Mouse (Mus musculus) midbrain, embryonic 11.5 days (tissue): ENCODE measurements around the gene Adamtsl3. TPM values are rescaled to one million over a fixed set of nuclear protein-coding genes. Genes with fewer than 3 reads are reported as not detected.

Experiments
- ATAC-seq: fragments of 200-750 bp; cut with Nextera tagmentation; 2 replicates; pipeline ENCODE4 v1.8.0; 2017; ENCODE audit warnings: moderate TSS enrichment, moderate library complexity; ENCODE audit not compliant: low FRiP score
- DNase-seq: peaks from one replicate; pipeline ENCODE4 v3.0.0; 2015; ENCODE audit warnings: low spot score; ENCODE audit errors: missing footprints
- H3K27ac ChIP-seq: fragments of 300-500 bp; sonication (generic); 2 replicates; pipeline ENCODE4 v1.5.1; 2014; ENCODE audit warnings: low read depth, low read length
- H3K27me3 ChIP-seq: fragments of 300-500 bp; sonication (generic); 2 replicates; pipeline ENCODE4 v1.6.1; 2014; ENCODE audit warnings: mild to moderate bottlenecking, low read length, moderate library complexity, mixed read lengths; ENCODE audit not compliant: control insufficient read depth, insufficient read depth
- H3K36me3 ChIP-seq: fragments of 300-500 bp; sonication (generic); 2 replicates; pipeline ENCODE4 v1.6.1; 2014; ENCODE audit warnings: mild to moderate bottlenecking, low read length, moderate library complexity, mixed read lengths; ENCODE audit not compliant: control insufficient read depth, insufficient read depth
- H3K4me1 ChIP-seq: fragments of 300-500 bp; sonication (generic); 2 replicates; pipeline ENCODE4 v1.6.1; 2014; ENCODE audit warnings: low read length; ENCODE audit not compliant: control insufficient read depth, insufficient read depth
- H3K4me2 ChIP-seq: fragments of 300-500 bp; sonication (generic); 2 replicates; pipeline ENCODE4 v1.6.1; 2014; ENCODE audit warnings: mild to moderate bottlenecking, moderate library complexity
- H3K4me3 ChIP-seq: fragments of 300-500 bp; sonication (generic); 2 replicates; pipeline ENCODE4 v1.5.1; 2014; ENCODE audit warnings: low read depth, low read length
- H3K9ac ChIP-seq: fragments of 300-500 bp; sonication (generic); 2 replicates; pipeline ENCODE4 v1.6.1; 2014; ENCODE audit warnings: low read length
- H3K9me3 ChIP-seq: fragments of 300-500 bp; sonication (generic); 2 replicates; pipeline ENCODE4 v1.6.1; 2016; ENCODE audit warnings: low read length; ENCODE audit not compliant: control insufficient read depth
- WGBS: fragments of 180-500 bp; shearing (Covaris S2); extraction: QIAGEN DNeasy Blood & Tissue Kit; methylation state at CpG from one replicate; pipeline ENCODE4 v1.1.7; 2014; 5-methylcytosine and 5-hydroxymethylcytosine counted together
- polyA plus RNA-seq: library from polyadenylated mRNA; unstranded; fragments of >200 nt; fragmentation: Nextera tagmentation; extraction: Ambion mirVana; gene quantifications from 2 replicates; pipeline ENCODE4 v1.2.1, GENCODE M21; 2014

Adamtsl3 gene
- not detected in 2 replicates for polyA plus RNA-seq

DNA sequence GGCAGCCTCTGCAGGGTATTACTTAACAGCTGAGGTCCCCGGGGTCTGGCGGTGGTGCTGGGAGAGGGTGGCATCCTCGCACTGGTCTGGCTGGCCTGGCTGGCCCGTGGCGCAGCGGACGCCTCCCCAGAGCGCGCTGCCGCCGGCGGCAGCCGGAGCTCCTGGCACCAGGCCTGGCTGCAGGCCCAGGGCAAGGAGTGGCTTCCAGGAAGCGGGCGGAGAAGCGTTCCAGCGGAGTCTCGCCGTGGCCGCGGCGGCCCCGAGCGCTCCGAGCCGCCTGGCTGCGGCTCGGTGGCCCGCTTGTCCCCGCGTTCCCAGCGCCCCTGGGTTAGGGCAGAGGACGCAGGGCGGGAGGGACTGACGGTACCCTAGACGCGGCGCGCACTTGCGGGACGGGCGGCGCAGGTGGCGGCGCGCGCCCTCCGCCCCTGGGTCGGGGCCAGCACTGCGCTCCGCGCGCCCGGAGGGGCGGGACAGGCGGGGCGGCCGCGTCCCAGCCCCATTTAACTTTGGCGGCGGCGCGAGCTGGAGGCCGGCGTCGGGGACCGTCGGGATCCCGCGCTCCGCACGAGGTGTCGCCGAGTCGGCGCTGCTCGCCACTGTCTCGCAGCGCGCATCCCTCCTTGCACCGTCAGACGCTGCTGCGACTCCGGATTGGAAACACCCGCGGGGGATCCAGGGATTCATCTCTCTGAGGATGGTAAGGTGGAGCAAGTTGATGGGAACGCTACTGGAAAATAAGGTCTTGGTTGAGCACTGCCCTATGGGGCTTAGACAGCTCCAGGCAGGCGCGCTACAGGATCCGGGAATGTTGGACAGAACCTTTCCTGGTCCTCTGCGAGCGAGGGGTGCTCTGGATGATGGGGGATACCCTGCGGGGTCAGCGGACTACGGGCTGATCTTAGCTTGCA, at the start of gene Adamtsl3:
Gene Adamtsl3, plus strand, starts transcription at position 484 of the 911 bp plus-strand sequence.
- no peaks in the 10 kb centered on the region for H3K36me3 ChIP-seq
- peak within 1 kb of the TSS; percentile 54 for H3K4me2 ChIP-seq
- no peaks in the 10 kb centered on the region for H3K9me3 ChIP-seq
- H3K27ac ChIP-seq = no peak within 1 kb of the TSS
- ATAC-seq (peak; percentile 55), DNase-seq (no peak)
- H3K9ac ChIP-seq = no peak within 1 kb of the TSS
- H3K4me1 ChIP-seq = no peaks in the 10 kb centered on the region
- H3K4me3 ChIP-seq = peak within 1 kb of the TSS; percentile 37
- H3K27me3 ChIP-seq = peaks cover 31% of the 10 kb centered on the region
- WGBS = 1% methylated on average over 77 of the region's 95 CpGs

DNA sequence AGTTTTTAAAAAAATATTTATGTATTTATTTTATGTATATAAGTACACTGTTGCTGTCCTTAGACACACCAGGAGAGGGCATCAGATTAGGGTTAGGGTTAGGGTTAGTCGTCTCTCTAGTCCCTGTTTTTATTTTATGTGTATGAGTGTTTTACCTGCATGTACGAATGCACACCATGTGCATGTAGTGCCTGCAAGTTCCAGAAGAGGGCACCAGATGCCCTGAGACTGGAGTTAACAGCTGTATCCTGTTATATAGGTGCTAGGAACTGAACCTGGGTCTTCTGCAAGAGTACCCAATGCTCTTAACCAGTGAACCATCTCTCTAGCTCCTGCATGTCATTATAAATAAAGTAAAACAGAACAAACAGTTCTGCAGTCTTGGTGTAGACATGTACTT, 48.3 kb upstream of the Adamtsl3 start:
- no peak overlapping the region for H3K4me3 ChIP-seq
- H3K9ac ChIP-seq = no peak overlapping the region
- H3K4me1 ChIP-seq = no peaks in the 10 kb centered on the region
- 89% methylated on average over 2 of the region's 2 CpGs for WGBS
- no peaks in the 10 kb centered on the region for H3K36me3 ChIP-seq
- ATAC-seq (no peak), DNase-seq (no peak)
- no peak overlapping the region for H3K4me2 ChIP-seq
- no peak overlapping the region for H3K27ac ChIP-seq
- H3K9me3 ChIP-seq = no peaks in the 10 kb centered on the region; the same call in 1 of the 2 replicates
- no peaks in the 10 kb centered on the region for H3K27me3 ChIP-seq

DNA sequence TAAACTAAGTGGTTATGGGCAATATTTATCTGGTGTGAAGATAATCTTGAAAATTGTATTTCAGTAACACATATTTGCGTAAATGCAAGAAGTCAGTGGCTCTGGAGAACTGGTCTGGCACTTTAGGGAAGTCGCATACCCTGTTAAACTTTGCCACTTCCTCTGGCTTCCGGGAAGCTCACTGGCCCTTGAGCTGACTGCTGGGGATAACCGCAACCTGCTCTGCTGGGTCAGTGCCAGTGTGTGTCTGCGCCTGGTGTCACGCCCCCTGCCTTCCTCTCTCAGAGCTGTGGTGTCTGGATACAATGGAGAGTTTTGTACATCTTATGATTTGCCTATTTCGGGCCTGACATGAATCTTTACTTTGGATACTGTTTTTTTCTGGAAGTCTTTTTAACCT, 42.1 kb upstream of the Adamtsl3 start:
- H3K9ac ChIP-seq = no peak overlapping the region
- no peaks in the 10 kb centered on the region for H3K4me1 ChIP-seq
- DNase-seq = peak; percentile 21
- no peaks in the 10 kb centered on the region for H3K27me3 ChIP-seq
- H3K36me3 ChIP-seq = no peaks in the 10 kb centered on the region
- H3K4me3 ChIP-seq = no peak overlapping the region
- no peak overlapping the region for H3K4me2 ChIP-seq
- 86% methylated on average over 7 of the region's 7 CpGs for WGBS
- no peaks in the 10 kb centered on the region for H3K9me3 ChIP-seq
- ATAC-seq = no peak
- no peak overlapping the region for H3K27ac ChIP-seq

DNA sequence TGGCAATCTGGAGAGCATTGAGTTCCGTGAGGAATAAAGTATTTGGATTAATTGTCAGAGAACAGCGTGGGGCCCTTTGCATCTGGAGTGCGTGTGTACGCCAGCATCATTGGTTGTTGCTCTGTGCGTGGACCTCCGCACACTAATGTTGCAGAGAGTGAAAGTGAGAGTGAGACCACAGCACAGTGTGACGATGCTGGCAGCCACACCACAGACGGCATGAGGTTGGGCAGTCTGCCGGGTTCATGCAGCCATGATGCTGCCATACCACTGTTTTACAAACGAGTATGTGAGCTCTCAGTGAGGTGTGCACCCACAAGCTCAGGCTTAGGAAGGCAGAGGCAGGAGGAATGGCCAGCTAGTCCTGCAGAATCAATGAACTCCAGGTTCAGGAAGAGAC, 41.4 kb upstream of the Adamtsl3 start:
- Histone ChIP-seq H3K4me2 (no peak overlapping the region), H3K4me3 (no peak overlapping the region), H3K27me3 (no peaks in the 10 kb centered on the region), H3K9me3 (no peaks in the 10 kb centered on the region), H3K36me3 (no peaks in the 10 kb centered on the region), H3K27ac (no peak overlapping the region), H3K9ac (no peak overlapping the region), H3K4me1 (no peaks in the 10 kb centered on the region)
- DNase-seq = peak; percentile 69
- WGBS = 83% methylated on average over 10 of the region's 10 CpGs
- ATAC-seq = no peak

DNA sequence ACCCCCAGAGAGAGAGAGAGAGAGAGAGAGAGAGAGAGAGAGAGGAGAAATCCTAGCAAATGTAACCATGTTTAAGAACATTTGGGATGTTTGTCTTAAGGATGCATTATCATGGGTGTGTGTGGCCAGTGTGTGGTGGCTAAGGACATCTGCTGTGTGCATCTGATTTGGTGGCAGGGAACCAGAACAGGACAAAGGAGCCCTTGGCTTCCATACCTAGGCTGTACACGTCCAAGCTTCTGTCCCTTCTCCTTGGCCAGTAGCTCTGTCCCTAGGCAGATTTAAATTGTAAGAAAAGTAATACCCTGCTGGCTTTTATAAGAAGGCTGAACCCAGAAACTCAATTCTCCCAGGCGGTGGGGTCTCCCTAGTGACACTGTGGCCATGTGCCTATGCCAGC, 40.9 kb upstream of the Adamtsl3 start:
- peak; percentile 60 for DNase-seq
- H3K9me3 ChIP-seq = no peaks in the 10 kb centered on the region
- H3K9ac ChIP-seq = no peak overlapping the region
- no peak overlapping the region for H3K4me3 ChIP-seq
- H3K36me3 ChIP-seq = no peaks in the 10 kb centered on the region
- H3K27ac ChIP-seq = no peak overlapping the region
- H3K27me3 ChIP-seq = no peaks in the 10 kb centered on the region
- H3K4me2 ChIP-seq = no peak overlapping the region
- H3K4me1 ChIP-seq = no peaks in the 10 kb centered on the region
- WGBS = 79% methylated on average over 2 of the region's 2 CpGs
- ATAC-seq = no peak

DNA sequence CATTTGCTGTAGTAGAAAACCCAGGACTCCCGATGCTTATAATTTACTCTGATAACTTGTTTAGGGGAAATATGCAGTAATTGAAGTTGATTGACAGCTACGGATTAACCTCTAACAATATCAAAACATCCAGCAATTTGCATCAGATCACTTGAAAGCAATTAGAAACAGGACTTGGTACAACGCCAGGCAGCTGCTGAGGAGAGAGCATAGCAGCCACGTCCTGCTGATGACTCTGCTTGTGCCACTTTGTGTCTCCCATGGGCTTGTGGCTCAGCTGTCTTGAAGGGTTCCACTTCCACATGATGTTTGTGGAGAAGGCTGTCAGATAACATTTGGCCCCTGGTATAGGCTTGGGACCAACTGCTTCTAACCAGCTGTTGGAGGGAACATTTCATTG, 27.1 kb upstream of the Adamtsl3 start:
- DNase-seq = no peak
- Histone ChIP-seq H3K4me2 (no peak overlapping the region), H3K9ac (no peak overlapping the region), H3K4me3 (no peak overlapping the region), H3K9me3 (no peaks in the 10 kb centered on the region), H3K27ac (no peak overlapping the region), H3K27me3 (no peaks in the 10 kb centered on the region), H3K4me1 (no peaks in the 10 kb centered on the region), H3K36me3 (no peaks in the 10 kb centered on the region)
- 78% methylated on average over 4 of the region's 4 CpGs for WGBS
- ATAC-seq = no peak

DNA sequence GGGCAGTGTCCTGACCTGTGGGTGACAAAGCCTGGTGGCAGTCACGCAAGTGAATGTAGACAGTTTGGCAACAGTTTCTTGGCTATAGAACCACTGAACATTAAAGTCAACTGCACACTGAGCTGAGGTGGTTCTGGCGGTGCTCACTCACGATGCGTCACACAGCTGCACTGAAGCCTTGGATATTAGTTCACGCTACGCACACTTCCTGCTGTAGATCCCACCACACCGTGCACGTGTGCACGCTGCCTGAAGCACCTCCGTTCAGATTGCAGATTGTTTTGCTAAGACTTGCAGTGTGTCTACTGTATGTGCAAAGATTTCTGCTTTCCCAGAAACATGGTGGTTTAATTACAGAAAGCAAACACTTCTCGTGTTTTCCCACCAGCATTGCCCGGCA, 17.0 kb upstream of the Adamtsl3 start:
- ATAC-seq = no peak
- no peak overlapping the region for H3K9ac ChIP-seq
- DNase-seq = peak; percentile 33
- no peaks in the 10 kb centered on the region for H3K36me3 ChIP-seq
- no peaks in the 10 kb centered on the region for H3K27me3 ChIP-seq
- H3K4me2 ChIP-seq = no peak overlapping the region
- H3K9me3 ChIP-seq = no peaks in the 10 kb centered on the region
- H3K4me1 ChIP-seq = no peaks in the 10 kb centered on the region
- no peak overlapping the region for H3K27ac ChIP-seq
- H3K4me3 ChIP-seq = no peak overlapping the region
- WGBS = 92% methylated on average over 12 of the region's 12 CpGs

DNA sequence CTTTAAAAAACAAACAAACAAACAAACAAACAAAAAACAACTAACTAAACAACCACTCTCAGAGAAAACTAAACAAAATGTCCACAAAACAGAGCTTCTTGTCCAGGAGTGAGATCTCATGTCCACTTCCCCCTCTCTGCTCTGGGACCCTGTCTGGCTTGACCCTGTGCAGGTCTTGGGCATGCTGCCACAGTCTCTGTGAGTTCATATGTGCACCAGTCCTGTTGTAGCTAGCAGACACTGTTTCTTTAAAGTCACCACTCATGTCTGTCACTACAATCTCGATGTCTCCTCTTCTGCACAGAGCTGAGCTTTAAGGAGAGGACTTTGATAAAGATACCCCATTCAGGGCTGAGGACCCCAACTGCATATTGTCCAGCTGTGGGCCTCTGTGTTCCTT, 8.9 kb upstream of the Adamtsl3 start:
- DNase-seq (no peak), ATAC-seq (no peak)
- Histone ChIP-seq H3K36me3 (no peaks in the 10 kb centered on the region), H3K4me2 (no peak overlapping the region), H3K9ac (no peak overlapping the region), H3K4me3 (no peak overlapping the region), H3K4me1 (no peaks in the 10 kb centered on the region), H3K27me3 (no peaks in the 10 kb centered on the region), H3K27ac (no peak overlapping the region), H3K9me3 (no peaks in the 10 kb centered on the region)
- 60% methylated on average over 1 of the region's 1 CpGs for WGBS

DNA sequence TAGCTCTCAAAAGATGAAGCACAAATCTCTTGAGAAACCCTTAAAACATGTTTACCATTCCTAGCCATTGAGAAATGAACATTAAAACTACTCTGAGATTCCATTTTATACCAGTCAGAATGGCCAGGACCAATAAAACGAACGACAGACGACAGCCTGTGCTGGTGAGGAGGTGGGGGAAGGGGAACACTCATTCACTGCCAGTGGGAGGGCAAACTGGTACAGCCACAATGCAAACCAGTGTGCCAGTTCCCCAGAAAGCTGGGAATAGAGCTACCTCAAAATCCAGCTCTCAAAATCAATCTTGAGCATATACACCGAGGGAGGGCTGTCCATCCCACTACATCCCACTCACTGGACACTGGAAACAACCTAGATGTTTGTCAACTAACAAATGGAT, 8.3 kb upstream of the Adamtsl3 start:
- no peaks in the 10 kb centered on the region for H3K36me3 ChIP-seq
- no peak overlapping the region for H3K4me3 ChIP-seq
- H3K27ac ChIP-seq = no peak overlapping the region
- H3K4me1 ChIP-seq = no peaks in the 10 kb centered on the region
- H3K4me2 ChIP-seq = no peak overlapping the region
- no peak overlapping the region for H3K9ac ChIP-seq
- no peak for ATAC-seq
- DNase-seq = no peak
- H3K27me3 ChIP-seq = no peaks in the 10 kb centered on the region
- 74% methylated on average over 4 of the region's 4 CpGs for WGBS
- no peaks in the 10 kb centered on the region for H3K9me3 ChIP-seq
